ENCODE assay signal across 18 mouse cellular contexts in genomic region chr10:34175870-34176606, GRCm38 (mm10). TPM values are rescaled to one million over a fixed set of nuclear protein-coding genes. Genes with fewer than 3 reads are reported as not detected.
A peak's percentile ranks its signal among the peaks of the same experiment; 100 is the strongest.
DNase-seq lines count a peak whose midpoint lies in the region; ATAC-seq and TF ChIP-seq lines count a peak whose summit lies in the region.
"Had no signal": no experiment of that assay in that cellular context is flagged by ENCODE, and none has a peak within 500 bp of the region (broad histone marks: within the 10 kb centered on the region; RNA-seq: fewer than 3 reads in every experiment).

No protein-coding gene starts in this region.

- 67% methylated on average over 8 of the region's 8 CpGs for WGBS in midbrain, embryonic 11.5 days
- WGBS in midbrain, postnatal 0 days: 68% methylated on average over 8 of the region's 8 CpGs

- H3K9ac ChIP-seq in midbrain, embryonic 11.5 days (ENCODE audit: low read length): no peak overlapping the region
- H3K9ac ChIP-seq in midbrain, postnatal 0 days (replicated peaks; ENCODE audit: low read length, poor library complexity, severe bottlenecking): no peak overlapping the region
- H3K9ac ChIP-seq: forebrain, embryonic 13.5 days; liver, embryonic 13.5 days; neural tube, embryonic 12.5 days had no signal

- no peaks in the 10 kb centered on the region for H3K9me3 ChIP-seq in midbrain, embryonic 11.5 days (ENCODE audit: control insufficient read depth, low read length)
- no peaks in the 10 kb centered on the region for H3K9me3 ChIP-seq in midbrain, postnatal 0 days (ENCODE audit: low read length)
- H3K9me3 ChIP-seq: forebrain, embryonic 13.5 days; liver, embryonic 13.5 days; neural tube, embryonic 12.5 days had no signal

- H3K4me3 ChIP-seq in midbrain, embryonic 11.5 days (ENCODE audit: low read depth, low read length): no peak overlapping the region
- H3K4me3 ChIP-seq in midbrain, postnatal 0 days (ENCODE audit: low read depth, low read length): no peak overlapping the region
- H3K4me3 ChIP-seq: forebrain, embryonic 13.5 days; liver, embryonic 13.5 days; neural tube, embryonic 12.5 days had no signal

- peak; percentile 47 for DNase-seq in midbrain, embryonic 11.5 days (ENCODE audit: low spot score, missing footprints)
- DNase-seq in midbrain, postnatal 0 days (ENCODE audit: low spot score): no peak
- peak; percentile 82 for DNase-seq in embryo, embryonic 10.5 days (ENCODE audit: low spot score)
- peak; percentile 92 for DNase-seq in forelimb bud, embryonic 11.5 days (ENCODE audit: low read depth, low spot score)
- DNase-seq in naive thymus-derived CD4-positive, alpha-beta T cell, adult 2 months (ENCODE audit: low read depth): peak; percentile 51
- DNase-seq in cerebellum, postnatal 14 days: no peak
- DNase-seq in right cerebral cortex, postnatal 14 days: no peak
- DNase-seq in lung, postnatal 10 days: no peak
- DNase-seq: adrenal gland, postnatal 36 days; cerebellum, adult 9-11 months; heart, adult 11 months; heart, postnatal 14 days; kidney, adult 9 months; liver, embryonic 13.5 days; right cerebral cortex, postnatal 4 days had no signal

- H3K27me3 ChIP-seq in midbrain, embryonic 11.5 days (ENCODE audit: control insufficient read depth, insufficient read depth, low read length): no peaks in the 10 kb centered on the region
- H3K27me3 ChIP-seq in midbrain, postnatal 0 days (ENCODE audit: insufficient read depth, low read length): no peaks in the 10 kb centered on the region
- H3K27me3 ChIP-seq: forebrain, embryonic 13.5 days; liver, embryonic 13.5 days; neural tube, embryonic 12.5 days had no signal

- no peak overlapping the region for H3K4me2 ChIP-seq in midbrain, embryonic 11.5 days
- no peak overlapping the region for H3K4me2 ChIP-seq in midbrain, postnatal 0 days (ENCODE audit: low read depth, low read length, poor library complexity, severe bottlenecking)
- H3K4me2 ChIP-seq: forebrain, embryonic 13.5 days; liver, embryonic 13.5 days; neural tube, embryonic 12.5 days had no signal

- no peaks in the 10 kb centered on the region for H3K36me3 ChIP-seq in midbrain, embryonic 11.5 days (ENCODE audit: control insufficient read depth, insufficient read depth, low read length)
- no peaks in the 10 kb centered on the region for H3K36me3 ChIP-seq in midbrain, postnatal 0 days (ENCODE audit: insufficient read depth, low read length)
- H3K36me3 ChIP-seq: liver, embryonic 13.5 days; neural tube, embryonic 12.5 days had no signal

- no peak for TF ChIP-seq CTCF in midbrain, postnatal 0 days (IDR thresholded peaks at IDR 0.05)

- no peak for ATAC-seq in midbrain, embryonic 11.5 days (ENCODE audit: low FRiP score)
- no peak for ATAC-seq in midbrain, postnatal 0 days (ENCODE audit: low FRiP score)
- ATAC-seq: forebrain, embryonic 13.5 days had no signal

- no peaks in the 10 kb centered on the region for H3K4me1 ChIP-seq in midbrain, embryonic 11.5 days (ENCODE audit: control insufficient read depth, insufficient read depth, low read length)
- no peaks in the 10 kb centered on the region for H3K4me1 ChIP-seq in midbrain, postnatal 0 days (ENCODE audit: insufficient read depth, low read length)
- H3K4me1 ChIP-seq: forebrain, embryonic 13.5 days; neural tube, embryonic 12.5 days had no signal

- no peak overlapping the region for H3K27ac ChIP-seq in midbrain, embryonic 11.5 days (ENCODE audit: low read depth, low read length)
- no peak overlapping the region for H3K27ac ChIP-seq in midbrain, postnatal 0 days (ENCODE audit: low read depth, low read length)
- H3K27ac ChIP-seq: forebrain, embryonic 13.5 days; liver, embryonic 13.5 days; neural tube, embryonic 12.5 days had no signal

RNA-seq across cellular contexts. Expression of gene Dse, which starts 31.5 kb away (rescaled TPM):
- 21.1 and 24.8 TPM in 2 replicates for polyA plus RNA-seq in midbrain, embryonic 11.5 days (2014; fragmentation: Nextera tagmentation; extraction: Ambion mirVana)
- total RNA-seq in midbrain, postnatal 0 days (2014; rRNA removed): 19.7 and 37.4 TPM in 2 replicates
- 5.9 and 7.0 TPM in 2 replicates for polyA plus RNA-seq in midbrain, postnatal 0 days (2015; fragmentation: Nextera tagmentation; extraction: Ambion mirVana)

RNA-seq across cellular contexts. Expression of gene Calhm6, which starts 48.3 kb away (rescaled TPM):
- polyA plus RNA-seq in midbrain, embryonic 11.5 days (2014; fragmentation: Nextera tagmentation; extraction: Ambion mirVana): 0.20 and 0.25 TPM in 2 replicates
- total RNA-seq in midbrain, postnatal 0 days (2014; rRNA removed): 0.44 TPM in 1 of 2 replicates, not detected in the other
- 1.1 and 1.2 TPM in 2 replicates for polyA plus RNA-seq in midbrain, postnatal 0 days (2015; fragmentation: Nextera tagmentation; extraction: Ambion mirVana)
- total RNA-seq: heart, postnatal 14 days had no signal
- polyA plus RNA-seq: testis, adult 2 months had no signal

Comparison
In these comparisons a context has a peak if more than half of its experiments do, and no peak if none do; other contexts are left out.
1. DNase-seq: peak in midbrain, embryonic 11.5 days (single experiment), embryo, embryonic 10.5 days (single experiment), forelimb bud, embryonic 11.5 days (single experiment) and naive thymus-derived CD4-positive, alpha-beta T cell, adult 2 months (single experiment); none in midbrain, postnatal 0 days (single experiment), cerebellum, postnatal 14 days (0 of 2), right cerebral cortex, postnatal 14 days (single experiment) and lung, postnatal 10 days (single experiment).